ENCODE assay signal across 26 mouse cellular contexts in genomic region chr3:141637900-141638299, GRCm38 (mm10).
"Had no signal": no experiment of that assay in that cellular context is flagged by ENCODE, and none has a peak within 500 bp of the region (broad histone marks: within the 10 kb centered on the region; RNA-seq: fewer than 3 reads in every experiment).

No protein-coding gene starts in this region.

- H3K27me3 ChIP-seq: embryonic facial prominence, embryonic 12.5 days; embryonic facial prominence, embryonic 13.5 days; embryonic facial prominence, embryonic 15.5 days; forebrain, embryonic 12.5 days; forebrain, embryonic 13.5 days; forebrain, embryonic 15.5 days had no signal

- H3K4me3 ChIP-seq: embryonic facial prominence, embryonic 10.5 days; embryonic facial prominence, embryonic 12.5 days; embryonic facial prominence, embryonic 13.5 days; embryonic facial prominence, embryonic 15.5 days; erythroblast, embryonic 14.5 days; forebrain, embryonic 10.5 days; forebrain, embryonic 12.5 days; forebrain, embryonic 13.5 days; forebrain, embryonic 15.5 days; gastrocnemius, adult 2 months; heart, adult 2 months had no signal

- DNase-seq: cerebellum, adult 9-10 months; cerebellum, adult 9-11 months; cerebellum, postnatal 10 days; cerebellum, postnatal 14 days; cerebellum, postnatal 25 days; cerebellum, postnatal 36 days; forebrain, postnatal 0 days; gastrocnemius, adult 2 months; gastrocnemius, postnatal 10 days; gastrocnemius, postnatal 14 days; gastrocnemius, postnatal 25 days; gastrocnemius, postnatal 36 days; heart, adult 11 months; heart, adult 18-20 months; heart, adult 2 months had no signal

- H3K9me3 ChIP-seq: embryonic facial prominence, embryonic 10.5 days; embryonic facial prominence, embryonic 12.5 days; embryonic facial prominence, embryonic 13.5 days; embryonic facial prominence, embryonic 15.5 days; forebrain, embryonic 10.5 days; forebrain, embryonic 12.5 days; forebrain, embryonic 13.5 days; forebrain, embryonic 15.5 days had no signal

- ATAC-seq: forebrain, embryonic 13.5 days; forebrain, embryonic 14.5 days; forebrain, embryonic 15.5 days; forebrain, embryonic 16.5 days; forebrain, postnatal 0 days had no signal

- H3K9ac ChIP-seq: embryonic facial prominence, embryonic 12.5 days; embryonic facial prominence, embryonic 13.5 days; embryonic facial prominence, embryonic 15.5 days; forebrain, embryonic 12.5 days; forebrain, embryonic 13.5 days; forebrain, embryonic 15.5 days; forebrain, postnatal 0 days had no signal

- H3K27ac ChIP-seq: embryonic facial prominence, embryonic 10.5 days; embryonic facial prominence, embryonic 12.5 days; embryonic facial prominence, embryonic 13.5 days; embryonic facial prominence, embryonic 15.5 days; forebrain, embryonic 10.5 days; forebrain, embryonic 12.5 days; forebrain, embryonic 13.5 days; forebrain, embryonic 15.5 days; gastrocnemius, adult 2 months; heart, adult 2 months had no signal

- H3K36me3 ChIP-seq: embryonic facial prominence, embryonic 10.5 days; embryonic facial prominence, embryonic 12.5 days; embryonic facial prominence, embryonic 13.5 days; embryonic facial prominence, embryonic 15.5 days; forebrain, embryonic 10.5 days; forebrain, embryonic 12.5 days; forebrain, embryonic 15.5 days had no signal

- H3K4me1 ChIP-seq: embryonic facial prominence, embryonic 12.5 days; embryonic facial prominence, embryonic 13.5 days; embryonic facial prominence, embryonic 15.5 days; forebrain, embryonic 10.5 days; forebrain, embryonic 13.5 days; forebrain, embryonic 15.5 days had no signal
